Mouse (Mus musculus) MEL (cell line): ENCODE measurements around the gene Ephb3. TPM values are rescaled to one million over a fixed set of nuclear protein-coding genes. Genes with fewer than 3 reads are reported as not detected.

Experiments
- DNase-seq: peaks from one replicate; pipeline ENCODE4 v3.0.0; 2011; ENCODE audit warnings: low read depth, low spot score
- H3K27ac ChIP-seq: 2 replicates; pipeline ENCODE4 v1.5.1; 2012; ENCODE audit warnings: low read depth, mild to moderate bottlenecking, control low read depth, low read length, moderate library complexity; ENCODE audit not compliant: control insufficient read depth
- H3K27me3 ChIP-seq, 2 experiments: fragments of 150-350 bp in 1 of 2; sonication (generic) in 1 of 2; 2 replicates each; pipeline ENCODE4 v1.6.1; 2012; ENCODE audit warnings: low read length in 2 of 2, mild to moderate bottlenecking in 2 of 2, improper control_type of control experiment in 1 of 2, moderate library complexity in 1 of 2; ENCODE audit not compliant: insufficient read depth in 2 of 2, control insufficient read depth in 1 of 2
- H3K36me3 ChIP-seq, 2 experiments: 2 replicates each; pipeline ENCODE4 v1.6.1; 2012 to 2014; ENCODE audit warnings: low read length in 2 of 2, improper control_type of control experiment in 1 of 2, inconsistent platforms in 1 of 2, mild to moderate bottlenecking in 1 of 2; ENCODE audit not compliant: insufficient read depth in 2 of 2, control insufficient read depth in 1 of 2
- H3K4me1 ChIP-seq, 2 experiments: fragments of 150-350 bp in 1 of 2; sonication (generic) in 1 of 2; 2 replicates each; pipeline ENCODE4 v1.6.1; 2012; ENCODE audit warnings: low read length in 2 of 2, improper control_type of control experiment in 1 of 2, mild to moderate bottlenecking in 1 of 2; ENCODE audit not compliant: insufficient read depth in 2 of 2, control insufficient read depth in 1 of 2
- H3K4me3 ChIP-seq, 2 experiments: fragments of 150-350 bp in 1 of 2; sonication (generic) in 1 of 2; 2 replicates each; pipeline ENCODE4 v1.5.1; 2012; ENCODE audit warnings: low read depth in 2 of 2, low read length in 2 of 2, mild to moderate bottlenecking in 2 of 2, moderate library complexity in 2 of 2, control low read depth in 1 of 2, improper control_type of control experiment in 1 of 2; ENCODE audit not compliant: control insufficient read depth in 1 of 2, insufficient read depth in 1 of 2
- H3K79me2 ChIP-seq: 2 replicates; pipeline ENCODE4 v1.6.1; 2012; ENCODE audit warnings: mild to moderate bottlenecking, low read length, moderate library complexity; ENCODE audit not compliant: control insufficient read depth, poor library complexity, insufficient read depth
- H3K9ac ChIP-seq: 2 replicates; pipeline ENCODE4 v1.6.1; 2012; ENCODE audit warnings: low read depth, mild to moderate bottlenecking, control low read depth, low read length, moderate library complexity; ENCODE audit not compliant: control insufficient read depth, poor library complexity, severe bottlenecking
- H3K9me3 ChIP-seq: fragments of 150-350 bp; sonication (generic); replicated peaks from 2 replicates; pipeline ENCODE4 v1.6.1; 2012; ENCODE audit warnings: mild to moderate bottlenecking, low read length, improper control_type of control experiment, moderate library complexity; ENCODE audit not compliant: insufficient read depth
- BHLHE40 ChIP-seq: IDR thresholded peaks from 2 replicates; pipeline ENCODE4 v1.6.1; 2012; ENCODE audit warnings: low read depth, mild to moderate bottlenecking, inconsistent platforms, low read length, improper control_type of control experiment, borderline replicate concordance
- CHD1 ChIP-seq: IDR thresholded peaks from 2 replicates; pipeline ENCODE4 v1.6.1; 2012; ENCODE audit warnings: low read depth, mild to moderate bottlenecking, inconsistent platforms, low read length, improper control_type of control experiment
- CHD2 ChIP-seq: IDR thresholded peaks from 2 replicates; pipeline ENCODE4 v1.6.1; 2011; ENCODE audit warnings: low read length, improper control_type of control experiment
- E2F4 ChIP-seq: IDR thresholded peaks from 2 replicates; pipeline ENCODE4 v1.6.1; 2011; ENCODE audit warnings: low read depth, low read length, improper control_type of control experiment, borderline replicate concordance
- ELF1 ChIP-seq: IDR thresholded peaks from 2 replicates; pipeline ENCODE4 v1.6.1; 2014; ENCODE audit warnings: low read depth, mild to moderate bottlenecking, inconsistent platforms, low read length, improper control_type of control experiment, moderate library complexity
- GABPA ChIP-seq: IDR thresholded peaks from 2 replicates; pipeline ENCODE4 v1.6.1; 2012; ENCODE audit warnings: low read depth, mild to moderate bottlenecking, inconsistent platforms, low read length, improper control_type of control experiment, moderate library complexity
- GATA1 ChIP-seq: IDR thresholded peaks from 2 replicates; pipeline ENCODE4 v1.6.1; 2011; ENCODE audit warnings: low read depth, low read length, improper control_type of control experiment
- HCFC1 ChIP-seq: IDR thresholded peaks from 2 replicates; pipeline ENCODE4 v1.6.1; 2012; ENCODE audit warnings: low read depth, mild to moderate bottlenecking, inconsistent platforms, low read length, improper control_type of control experiment, moderate library complexity
- KAT2A ChIP-seq: conservative IDR thresholded peaks from 2 replicates; pipeline ENCODE4 v1.6.1; 2012; ENCODE audit warnings: low read depth, low read length, improper control_type of control experiment, inconsistent platforms
- MAX ChIP-seq: IDR thresholded peaks from 2 replicates; pipeline ENCODE4 v1.6.1; 2011; ENCODE audit warnings: low read length, improper control_type of control experiment
- MAZ ChIP-seq: IDR thresholded peaks from 2 replicates; pipeline ENCODE4 v1.6.1; 2012; ENCODE audit warnings: low read depth, mild to moderate bottlenecking, inconsistent platforms, low read length, improper control_type of control experiment
- MEF2A ChIP-seq: IDR thresholded peaks from 2 replicates; pipeline ENCODE4 v1.6.1; 2014; ENCODE audit warnings: low read depth, mild to moderate bottlenecking, inconsistent platforms, low read length, improper control_type of control experiment; ENCODE audit not compliant: poor library complexity, insufficient replicate concordance, severe bottlenecking; ENCODE audit errors: extremely low read depth
- MXI1 ChIP-seq: IDR thresholded peaks from 2 replicates; pipeline ENCODE4 v1.6.1; 2011; ENCODE audit warnings: mild to moderate bottlenecking, low read depth, low read length, improper control_type of control experiment
- MYC ChIP-seq: IDR thresholded peaks from 2 replicates; pipeline ENCODE4 v1.6.1; 2011; ENCODE audit warnings: low read depth, mild to moderate bottlenecking, low read length, improper control_type of control experiment, moderate library complexity
- NELFE ChIP-seq: IDR thresholded peaks from 2 replicates; pipeline ENCODE4 v1.6.1; 2011; ENCODE audit warnings: low read depth, low read length, improper control_type of control experiment
- POLR2AphosphoS2 ChIP-seq: IDR thresholded peaks from 2 replicates; pipeline ENCODE4 v1.6.1; 2011; ENCODE audit warnings: low read length, improper control_type of control experiment
- POLR2AphosphoS5 ChIP-seq: IDR thresholded peaks from 2 replicates; pipeline ENCODE4 v1.6.1; 2012; ENCODE audit warnings: low read depth, borderline replicate concordance, mild to moderate bottlenecking, inconsistent platforms, low read length, moderate library complexity, mixed read lengths
- RAD21 ChIP-seq: IDR thresholded peaks from 2 replicates; pipeline ENCODE4 v1.6.1; 2011; ENCODE audit warnings: mild to moderate bottlenecking, low read depth, low read length, improper control_type of control experiment
- RCOR1 ChIP-seq: IDR thresholded peaks from 2 replicates; pipeline ENCODE4 v1.6.1; 2012; ENCODE audit warnings: low read depth, mild to moderate bottlenecking, inconsistent platforms, low read length, improper control_type of control experiment
- SIN3A ChIP-seq: IDR thresholded peaks from 2 replicates; pipeline ENCODE4 v1.6.1; 2012; ENCODE audit warnings: low read length, improper control_type of control experiment, inconsistent platforms
- TAL1 ChIP-seq: IDR thresholded peaks from 2 replicates; pipeline ENCODE4 v1.6.1; 2012; ENCODE audit warnings: mild to moderate bottlenecking, inconsistent platforms, low read length, moderate library complexity, mixed read lengths
- UBTF ChIP-seq: IDR thresholded peaks from 2 replicates; pipeline ENCODE4 v1.6.1; 2012; ENCODE audit warnings: low read depth, mild to moderate bottlenecking, inconsistent platforms, low read length, improper control_type of control experiment, moderate library complexity, borderline replicate concordance; ENCODE audit not compliant: insufficient read depth
- USF1 ChIP-seq: IDR thresholded peaks from 2 replicates; pipeline ENCODE4 v1.6.1; 2014; ENCODE audit warnings: low read depth, mild to moderate bottlenecking, inconsistent platforms, low read length, improper control_type of control experiment, moderate library complexity
- USF2 ChIP-seq, 2 experiments: IDR thresholded peaks; 2 replicates each; pipeline ENCODE4 v1.6.1; 2011 to 2012; ENCODE audit warnings: improper control_type of control experiment in 2 of 2, low read length in 2 of 2, borderline replicate concordance in 1 of 2, inconsistent platforms in 1 of 2, low read depth in 1 of 2, mild to moderate bottlenecking in 1 of 2; ENCODE audit not compliant: insufficient read depth in 1 of 2
- ZC3H11A ChIP-seq: IDR thresholded peaks from 2 replicates; pipeline ENCODE4 v1.6.1; 2012; ENCODE audit warnings: low read depth, mild to moderate bottlenecking, inconsistent platforms, low read length, improper control_type of control experiment
- ZKSCAN1 ChIP-seq: IDR thresholded peaks from 2 replicates; pipeline ENCODE4 v1.6.1; 2012; ENCODE audit warnings: low read depth, mild to moderate bottlenecking, inconsistent platforms, low read length, improper control_type of control experiment, moderate library complexity
- ZMIZ1 ChIP-seq: IDR thresholded peaks from 2 replicates; pipeline ENCODE4 v1.6.1; 2012; ENCODE audit warnings: low read depth, mild to moderate bottlenecking, inconsistent platforms, low read length, improper control_type of control experiment, moderate library complexity
- polyA plus RNA-seq, 2 experiments: library from polyadenylated mRNA; stranded (reverse) in 1 of 2; unstranded in 1 of 2; fragments of >175 nt in 1 of 2; fragments of >200 nt in 1 of 2; gene quantifications; 2 replicates each; pipeline versions ENCODE4 v1.2.1 to v1.2.4; 2012; ENCODE audit warnings: low replicate concordance in 2 of 2, low read depth in 1 of 2; ENCODE audit not compliant: insufficient read length in 2 of 2, insufficient read depth in 1 of 2, missing spikeins in 1 of 2
- total RNA-seq: library from RNA; depleted of rRNA; stranded (reverse); fragments of 300-350 nt; gene quantifications from 2 replicates; pipeline ENCODE4 v1.2.3, GENCODE M21; 2012

Ephb3 gene
- total and polyA plus RNA-seq, 3 experiments = 0.46 to 2.9 TPM; not detected in 1

DNA sequence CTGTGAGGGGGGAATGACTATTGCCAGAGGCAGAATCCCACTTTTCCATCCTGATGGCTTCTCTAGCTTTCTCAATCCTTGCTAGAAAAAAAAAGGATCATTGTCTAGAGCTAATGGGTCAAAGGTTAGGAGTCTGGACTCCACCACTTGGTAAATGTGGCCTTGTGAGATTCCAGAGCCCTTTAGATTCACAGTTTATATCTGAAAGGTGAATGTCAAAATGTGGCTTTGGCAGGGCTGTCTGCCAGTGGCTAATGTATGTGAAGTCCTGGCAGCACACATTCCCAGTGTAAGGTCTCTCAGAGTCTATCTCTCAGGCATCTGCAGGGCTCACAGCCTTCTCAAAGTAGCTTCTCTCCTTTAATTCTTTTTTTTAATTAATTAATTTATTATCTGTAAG, 36.5 kb downstream of the Ephb3 start:
- H3K4me1 ChIP-seq = no peaks in the 10 kb centered on the region
- no peaks in the 10 kb centered on the region for H3K36me3 ChIP-seq
- no peak for DNase-seq
- H3K9ac ChIP-seq = no peak overlapping the region
- no peak overlapping the region for H3K27ac ChIP-seq
- no peaks in the 10 kb centered on the region for H3K79me2 ChIP-seq
- H3K9me3 ChIP-seq = no peaks in the 10 kb centered on the region
- no peak overlapping the region for H3K4me3 ChIP-seq
- H3K27me3 ChIP-seq = peaks cover 0 to 2% of the 10 kb centered on the region in 2 experiments; a peak in 2 of 4 replicates
- TF ChIP-seq ZMIZ1 (no peak), NELFE (no peak), KAT2A (no peak), ZC3H11A (no peak), MXI1 (no peak), SIN3A (no peak), HCFC1 (no peak), TAL1 (no peak), RCOR1 (no peak), ZKSCAN1 (no peak), USF1 (no peak), ELF1 (no peak), POLR2AphosphoS5 (no peak), MYC (no peak), E2F4 (no peak), UBTF (no peak), RAD21 (no peak)

DNA sequence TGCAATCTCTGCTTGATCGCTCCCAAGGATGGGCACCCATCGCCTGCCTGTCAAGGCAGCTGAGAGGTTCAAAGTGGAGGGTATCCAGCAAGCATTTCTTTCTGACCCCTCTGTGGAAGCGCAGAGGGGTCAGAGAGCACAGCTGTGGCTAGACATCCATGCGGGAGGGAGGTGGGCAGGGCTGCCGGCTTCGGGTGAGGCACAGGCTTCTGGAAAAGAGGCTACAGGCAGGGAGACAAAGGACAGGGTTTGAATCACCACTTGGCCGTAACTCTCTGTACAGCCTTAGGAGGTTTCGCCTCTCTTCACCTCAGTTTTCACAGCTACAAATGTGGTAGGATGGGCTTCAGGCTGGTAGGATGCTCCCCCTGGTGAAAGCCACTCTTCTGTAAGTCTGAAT, 38.4 kb downstream of the Ephb3 start:
- DNase-seq = no peak
- Histone ChIP-seq H3K27ac (no peak overlapping the region), H3K4me1 (peaks cover 0 to 3% of the 10 kb centered on the region in 2 experiments; a peak in 1 of 4 replicates), H3K4me3 (no peak overlapping the region), H3K79me2 (peaks cover 2% of the 10 kb centered on the region; the same call in 1 of the 2 replicates), H3K36me3 (no peaks in the 10 kb centered on the region), H3K27me3 (peaks cover 0 to 2% of the 10 kb centered on the region in 2 experiments; a peak in 2 of 4 replicates), H3K9me3 (no peaks in the 10 kb centered on the region), H3K9ac (no peak overlapping the region)
- TF ChIP-seq ZKSCAN1 = no peak
- TF ChIP-seq KAT2A = no peak
- TF ChIP-seq MAX = no peak
- TF ChIP-seq MAZ = no peak
- no peak for TF ChIP-seq POLR2AphosphoS2
- no peak for TF ChIP-seq GATA1
- TF ChIP-seq RAD21 = no peak
- no peak for TF ChIP-seq NELFE
- no peak for TF ChIP-seq UBTF
- TF ChIP-seq HCFC1 = no peak
- no peak for TF ChIP-seq CHD1
- TF ChIP-seq E2F4 = no peak
- TF ChIP-seq USF2 (IDR thresholded peaks at IDR 0.05; ENCODE audit: borderline replicate concordance in 1 of 2, insufficient read depth in 1 of 2, low read depth in 1 of 2, low read length in 2 of 2) = no peak
- no peak for TF ChIP-seq MYC
- TF ChIP-seq BHLHE40 = no peak
- no peak for TF ChIP-seq CHD2
- TF ChIP-seq ELF1 = no peak
- TF ChIP-seq GABPA = no peak
- no peak for TF ChIP-seq MEF2A
